Mouse (Mus musculus): Measurements from ENCODE around the gene Crybg2. TPM values are rescaled to one million over a fixed set of nuclear protein-coding genes. Genes with fewer than 3 reads are reported as not detected.

Crybg2 gene
- polyA plus RNA-seq, 1 experiment from 2014 or later, result 4.6 TPM

- 81% methylated on average over 8 of the region's 8 CpGs for WGBS
- no peak overlapping the region for H3K4me3 ChIP-seq
These were observed 56.4 kb downstream of the Crybg2 start for GRCm38 (mm10) chr4:134117012-134117411.

GRCm38 (mm10) chr4:134118126-134118800 lies 57.6 kb downstream of the Crybg2 start:
- 76% methylated on average over 14 of the region's 14 CpGs for WGBS
- H3K27me3 ChIP-seq, result no peaks in the 10 kb centered on the region

More at GRCm38 (mm10) chr4:134117012-134117411, 56.4 kb downstream of the Crybg2 start:
- no peak overlapping the region for H3K27ac ChIP-seq (replicated peaks)
- no peaks in the 10 kb centered on the region for H3K9me3 ChIP-seq
- no peak for ATAC-seq (ENCODE audit: low FRiP score, low read depth)
- 0 out of 2 replicates have a peak, but pooled peaks cover 2% of the 10 kb centered on the region for H3K4me1 ChIP-seq (replicated peaks)
- no peak overlapping the region for H3K4me2 ChIP-seq
- no peaks in the 10 kb centered on the region for H3K36me3 ChIP-seq
- no peaks in the 10 kb centered on the region for H3K27me3 ChIP-seq
- no peak overlapping the region for H3K9ac ChIP-seq

GRCm38 (mm10) chr4:134119042-134119441 lies 58.4 kb downstream of the Crybg2 start:
- peaks cover 5% of the 10 kb centered on the region for H3K4me1 ChIP-seq (replicated peaks)
- WGBS, result 78% methylated on average over 5 of the region's 5 CpGs
- H3K36me3 ChIP-seq, result no peaks in the 10 kb centered on the region
- ATAC-seq (ENCODE audit: low FRiP score, low read depth), result no peak
- no peak overlapping the region for H3K9ac ChIP-seq
- no peak overlapping the region for H3K4me2 ChIP-seq
- no peaks in the 10 kb centered on the region for H3K9me3 ChIP-seq
- no peaks in the 10 kb centered on the region for H3K27me3 ChIP-seq
- no peak overlapping the region for H3K4me3 ChIP-seq
- H3K27ac ChIP-seq (replicated peaks), result no peak overlapping the region

More at GRCm38 (mm10) chr4:134118126-134118800, 57.6 kb downstream of the Crybg2 start:
- Histone ChIP-seq H3K27ac (replicated peaks) (no peak overlapping the region), H3K4me1 (replicated peaks) (0 out of 2 replicates have a peak, but pooled peaks cover 2% of the 10 kb centered on the region), H3K9ac (no peak overlapping the region), H3K9me3 (no peaks in the 10 kb centered on the region), H3K36me3 (no peaks in the 10 kb centered on the region), H3K4me2 (no peak overlapping the region), H3K4me3 (no peak overlapping the region)
- ATAC-seq (ENCODE audit: low FRiP score, low read depth), result no peak

GRCm38 (mm10) chr4:134119644-134120043 lies 59.0 kb downstream of the Crybg2 start:
- no peaks in the 10 kb centered on the region for H3K27me3 ChIP-seq
- no peak for ATAC-seq (ENCODE audit: low FRiP score, low read depth)
- no peaks in the 10 kb centered on the region for H3K36me3 ChIP-seq
- no peak overlapping the region for H3K4me3 ChIP-seq
- H3K27ac ChIP-seq (replicated peaks), result no peak overlapping the region
- whole genome bisulfite sequencing, result 63% methylated on average over 9 of the region's 9 CpGs
- no peak overlapping the region for H3K4me2 ChIP-seq
- H3K9ac ChIP-seq, result no peak overlapping the region
- no peaks in the 10 kb centered on the region for H3K9me3 ChIP-seq
- H3K4me1 ChIP-seq (replicated peaks), result peaks cover 10% of the 10 kb centered on the region

- Histone ChIP-seq H3K9me3 (no peaks in the 10 kb centered on the region), H3K9ac (no peak overlapping the region), H3K4me3 (no peak overlapping the region), H3K36me3 (no peaks in the 10 kb centered on the region), H3K27ac (replicated peaks) (no peak overlapping the region), H3K4me2 (no peak overlapping the region), H3K4me1 (replicated peaks) (peaks cover 10% of the 10 kb centered on the region), H3K27me3 (no peaks in the 10 kb centered on the region)
- no peak for ATAC-seq (ENCODE audit: low FRiP score, low read depth)
- WGBS, result 83% methylated on average over 6 of the region's 6 CpGs
These were observed 59.7 kb downstream of the Crybg2 start for GRCm38 (mm10) chr4:134120192-134120805.

- Histone ChIP-seq H3K36me3 (no peaks in the 10 kb centered on the region), H3K27ac (replicated peaks) (no peak overlapping the region), H3K9ac (no peak overlapping the region), H3K4me2 (no peak overlapping the region), H3K4me1 (replicated peaks) (peaks cover 10% of the 10 kb centered on the region), H3K27me3 (no peaks in the 10 kb centered on the region), H3K4me3 (no peak overlapping the region), H3K9me3 (no peaks in the 10 kb centered on the region)
- no peak for ATAC-seq (ENCODE audit: low FRiP score, low read depth)
- WGBS, result 86% methylated on average over 4 of the region's 4 CpGs
These were observed 60.3 kb downstream of the Crybg2 start for GRCm38 (mm10) chr4:134120916-134121315.

- H3K27ac ChIP-seq (replicated peaks), result no peak overlapping the region
- no peak overlapping the region for H3K4me3 ChIP-seq
- H3K9me3 ChIP-seq, result no peaks in the 10 kb centered on the region
- H3K27me3 ChIP-seq, result no peaks in the 10 kb centered on the region
- H3K36me3 ChIP-seq, result no peaks in the 10 kb centered on the region
- H3K9ac ChIP-seq, result no peak overlapping the region
- H3K4me1 ChIP-seq (replicated peaks), result peaks cover 13% of the 10 kb centered on the region
- H3K4me2 ChIP-seq, result no peak overlapping the region
- 40% methylated on average over 4 of the region's 4 CpGs for WGBS
- no peak for ATAC-seq (ENCODE audit: low FRiP score, low read depth)
These were observed 61.0 kb downstream of the Crybg2 start for GRCm38 (mm10) chr4:134121571-134121970.

- Histone ChIP-seq H3K9ac (no peak overlapping the region), H3K4me2 (no peak overlapping the region), H3K4me1 (replicated peaks) (peaks cover 21% of the 10 kb centered on the region), H3K36me3 (no peaks in the 10 kb centered on the region), H3K9me3 (no peaks in the 10 kb centered on the region), H3K27me3 (no peaks in the 10 kb centered on the region), H3K4me3 (no peak overlapping the region), H3K27ac (replicated peaks) (no peak overlapping the region)
- no peak for ATAC-seq (ENCODE audit: low FRiP score, low read depth)
- WGBS, result 63% methylated on average over 3 of the region's 3 CpGs
These were observed 61.7 kb downstream of the Crybg2 start for GRCm38 (mm10) chr4:134122281-134122680.

- H3K4me1 ChIP-seq (replicated peaks), result peaks cover 29% of the 10 kb centered on the region
- H3K4me2 ChIP-seq, result no peak overlapping the region
- H3K4me3 ChIP-seq, result no peak overlapping the region
- no peaks in the 10 kb centered on the region for H3K36me3 ChIP-seq
- H3K9ac ChIP-seq, result no peak overlapping the region
- H3K27me3 ChIP-seq, result no peaks in the 10 kb centered on the region
- H3K9me3 ChIP-seq, result no peaks in the 10 kb centered on the region
- 94% methylated on average over 6 of the region's 6 CpGs for WGBS
- ATAC-seq (ENCODE audit: low FRiP score, low read depth), result no peak
- H3K27ac ChIP-seq (replicated peaks), result no peak overlapping the region
These were observed 62.5 kb downstream of the Crybg2 start for GRCm38 (mm10) chr4:134123147-134123546.

- peaks cover 32% of the 10 kb centered on the region for H3K4me1 ChIP-seq (replicated peaks)
- no peak overlapping the region for H3K27ac ChIP-seq (replicated peaks)
- no peaks in the 10 kb centered on the region for H3K36me3 ChIP-seq
- ATAC-seq (ENCODE audit: low FRiP score, low read depth), result no peak
- no peaks in the 10 kb centered on the region for H3K9me3 ChIP-seq
- H3K9ac ChIP-seq, result no peak overlapping the region
- H3K4me3 ChIP-seq, result no peak overlapping the region
- no peaks in the 10 kb centered on the region for H3K27me3 ChIP-seq
- H3K4me2 ChIP-seq, result peak overlapping the region; percentile 28
- 26% methylated on average over 17 of the region's 17 CpGs for WGBS
These were observed 63.3 kb downstream of the Crybg2 start for GRCm38 (mm10) chr4:134123680-134124551.

GRCm38 (mm10) chr4:134125383-134126060 lies 64.9 kb downstream of the Crybg2 start:
- WGBS, result 88% methylated on average over 15 of the region's 15 CpGs
- Histone ChIP-seq H3K4me2 (no peak overlapping the region), H3K36me3 (no peaks in the 10 kb centered on the region), H3K27ac (replicated peaks) (no peak overlapping the region), H3K4me1 (replicated peaks) (peaks cover 38% of the 10 kb centered on the region), H3K9me3 (no peaks in the 10 kb centered on the region), H3K4me3 (no peak overlapping the region), H3K9ac (no peak overlapping the region), H3K27me3 (no peaks in the 10 kb centered on the region)
- ATAC-seq (ENCODE audit: low FRiP score, low read depth), result no peak
